Mouse (Mus musculus) lung, postnatal 0 days (tissue): Measurements from ENCODE around the gene Ptch1.

Source experiments
- CTCF ChIP-seq: IDR thresholded peaks from 2 replicates; pipeline ENCODE4 v1.5.1; 2016; ENCODE audit warnings: antibody characterized with exemption, mild to moderate bottlenecking
- EP300 ChIP-seq: IDR thresholded peaks from 2 replicates; pipeline ENCODE4 v1.6.1; 2016; ENCODE audit warnings: antibody characterized with exemption, mild to moderate bottlenecking, control low read depth

DNA sequence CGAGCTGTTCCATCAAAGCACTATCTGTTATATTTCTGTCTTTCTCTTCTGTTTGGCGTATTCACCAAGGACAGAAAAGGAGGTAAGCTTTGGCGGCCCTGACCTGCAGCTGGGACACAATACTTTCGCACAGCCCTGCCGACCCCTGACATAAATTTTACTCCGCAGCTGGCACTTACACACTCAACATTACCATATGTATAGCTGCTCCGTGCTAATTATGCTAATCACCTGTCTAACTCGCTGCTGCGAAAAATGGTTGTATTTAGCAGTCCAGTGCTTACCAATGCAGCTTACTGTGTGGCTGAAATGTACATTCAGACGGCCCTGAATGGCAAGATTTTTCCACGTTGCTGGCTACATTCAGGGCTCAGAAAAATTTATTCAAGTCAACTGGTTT, 18.8 kb downstream of the Ptch1 start:
- TF ChIP-seq CTCF (no peak), EP300 (no peak)
